Mouse (Mus musculus) stomach, postnatal 0 days (tissue): ENCODE measurements at regions not wholly inside any gene's neighbourhood (a gene's known extent, or its start where the extent isn't known, plus 50 kb on each side); places are given as distances from the start of the nearest gene placed in this dataset.

Experiments
- CTCF ChIP-seq: IDR thresholded peaks from 2 replicates; pipeline ENCODE4 v1.5.1; 2016; ENCODE audit warnings: antibody characterized with exemption, low read depth, mild to moderate bottlenecking, moderate library complexity
- EP300 ChIP-seq: optimal IDR thresholded peaks from 2 replicates; pipeline ENCODE3; 2016; ENCODE audit warnings: antibody characterized with exemption

DNA sequence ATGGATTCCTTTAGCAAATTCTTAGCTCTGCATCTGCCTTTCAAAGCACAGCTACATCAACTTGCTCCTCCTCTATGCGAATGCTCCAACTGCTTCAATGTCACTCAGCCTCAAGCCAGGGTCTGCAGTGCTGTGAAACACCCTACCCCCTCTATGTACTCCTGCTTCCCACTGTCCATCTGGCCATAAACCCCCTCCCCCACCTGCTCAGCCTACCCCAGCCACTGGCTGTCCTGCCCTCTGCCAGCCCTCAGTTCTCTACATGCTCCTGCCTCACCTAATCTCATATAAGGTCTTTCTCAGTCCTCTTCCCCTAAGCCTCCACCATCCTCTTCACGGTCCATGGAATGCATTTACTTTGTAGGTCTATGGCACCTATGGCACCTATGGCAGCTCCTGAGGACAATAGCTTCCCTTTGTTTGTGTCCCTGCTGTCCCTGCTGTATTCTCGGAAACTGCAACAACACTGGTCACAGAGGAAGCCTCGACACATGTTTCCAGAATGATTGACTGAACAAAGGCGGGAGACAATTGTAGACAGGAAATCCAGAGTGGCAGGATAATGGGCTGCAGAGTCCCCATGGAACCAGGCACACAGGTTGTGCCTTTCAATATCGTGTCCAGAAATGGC, 441.2 kb downstream of the Prdm2 start:
- no peak for TF ChIP-seq CTCF
- TF ChIP-seq EP300 = no peak
